Mouse (Mus musculus): ENCODE measurements around the gene Laptm5. TPM values are rescaled to one million over a fixed set of nuclear protein-coding genes. Genes with fewer than 3 reads are reported as not detected.

The Laptm5 gene
- polyA plus RNA-seq, 1 experiment from 2014 or later, result 27.7 TPM

DNA sequence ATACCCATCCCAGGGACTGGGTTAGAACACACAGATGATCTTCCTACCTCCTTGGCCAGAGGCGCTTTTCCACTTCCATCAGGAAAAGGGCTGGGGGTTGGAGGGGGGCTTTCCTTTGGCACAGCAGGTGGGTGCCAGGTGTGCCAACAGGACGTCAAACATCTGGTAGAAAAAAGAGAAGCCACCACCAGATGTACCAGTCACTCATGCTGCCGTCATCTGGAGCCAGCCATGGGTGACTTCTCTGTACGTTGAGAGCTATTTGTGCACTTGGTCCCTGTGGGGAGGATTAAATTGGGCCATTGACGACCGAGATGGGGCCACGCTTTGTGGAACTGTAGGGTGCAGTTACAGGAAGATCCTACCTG is 2.7 kb downstream of the Laptm5 start:
- ATAC-seq, result no peak
- H3K27ac ChIP-seq (ENCODE audit: low read depth, low read length), result no peak overlapping the region
- no peaks in the 10 kb centered on the region for H3K4me1 ChIP-seq (replicated peaks; ENCODE audit: control insufficient read depth, insufficient read depth, low read length)
- TF ChIP-seq CTCF (IDR thresholded peaks at IDR 0.05; ENCODE audit: low read depth), result no peak
- H3K4me3 ChIP-seq (ENCODE audit: low read depth, low read length), result no peak overlapping the region
- no peaks in the 10 kb centered on the region for H3K36me3 ChIP-seq (ENCODE audit: control insufficient read depth, insufficient read depth)
- WGBS, result 69% methylated on average over 7 of the region's 7 CpGs
- no peaks in the 10 kb centered on the region for H3K27me3 ChIP-seq (replicated peaks; ENCODE audit: control insufficient read depth, insufficient read depth, low read length)
- H3K9ac ChIP-seq (ENCODE audit: low read depth, low read length), result no peak overlapping the region
- no peaks in the 10 kb centered on the region for H3K9me3 ChIP-seq (ENCODE audit: control insufficient read depth)
- H3K4me2 ChIP-seq (replicated peaks; ENCODE audit: low read depth), result no peak overlapping the region

DNA sequence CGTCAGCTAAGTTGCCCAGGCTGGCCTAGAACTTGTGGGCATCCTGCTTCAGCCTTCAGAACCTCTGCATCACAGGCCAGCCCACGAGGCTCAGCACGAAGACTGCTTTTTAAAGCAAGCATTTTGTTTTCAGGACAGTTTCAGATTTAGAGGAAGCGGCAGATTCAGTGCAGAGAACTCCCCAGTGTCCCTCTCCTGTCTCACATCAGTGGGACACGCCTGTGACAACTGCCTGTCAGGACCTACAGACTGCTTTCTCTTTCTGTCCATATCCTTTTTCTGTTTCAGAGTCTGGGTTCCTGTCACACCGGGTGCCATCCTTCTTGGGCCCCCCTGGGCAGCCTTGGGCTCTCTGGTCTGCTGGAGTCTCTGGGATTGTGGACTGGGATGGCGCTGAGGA is 3.7 kb downstream of the Laptm5 start:
- no peak for ATAC-seq
- TF ChIP-seq CTCF (IDR thresholded peaks at IDR 0.05; ENCODE audit: low read depth), result no peak

DNA sequence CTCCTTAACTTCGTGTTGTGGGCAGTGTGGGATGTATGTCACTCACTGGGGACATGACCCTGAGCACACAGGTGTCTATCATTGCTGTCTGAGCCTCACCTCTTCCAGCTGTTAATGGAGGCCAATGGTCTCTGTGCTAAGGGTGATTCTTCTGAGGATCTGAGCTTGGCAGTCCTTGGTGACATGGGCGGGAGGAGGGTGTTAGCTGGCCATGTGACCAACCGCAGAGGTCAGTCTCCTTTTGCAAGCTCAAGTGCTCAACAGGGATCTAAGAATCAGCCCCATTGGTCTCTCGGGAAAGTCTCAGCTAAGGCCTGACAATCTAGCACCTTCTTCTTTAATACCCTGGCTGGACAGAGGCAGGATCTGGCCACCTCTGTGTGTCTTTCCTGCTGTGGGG is 4.6 kb downstream of the Laptm5 start:
- ATAC-seq, result no peak
- no peak overlapping the region for H3K27ac ChIP-seq (ENCODE audit: low read depth, low read length)
- H3K4me3 ChIP-seq (ENCODE audit: low read depth, low read length), result no peak overlapping the region
- no peaks in the 10 kb centered on the region for H3K4me1 ChIP-seq (replicated peaks; ENCODE audit: control insufficient read depth, insufficient read depth, low read length)
- no peaks in the 10 kb centered on the region for H3K27me3 ChIP-seq (replicated peaks; ENCODE audit: control insufficient read depth, insufficient read depth, low read length)
- no peak overlapping the region for H3K4me2 ChIP-seq (replicated peaks; ENCODE audit: low read depth)
- H3K9ac ChIP-seq (ENCODE audit: low read depth, low read length), result no peak overlapping the region
- no peaks in the 10 kb centered on the region for H3K36me3 ChIP-seq (ENCODE audit: control insufficient read depth, insufficient read depth)
- TF ChIP-seq CTCF (IDR thresholded peaks at IDR 0.05; ENCODE audit: low read depth), result no peak
- H3K9me3 ChIP-seq (ENCODE audit: control insufficient read depth), result no peaks in the 10 kb centered on the region
- 65% methylated on average over 4 of the region's 4 CpGs for WGBS

More for the DNA sequence above, 3.7 kb downstream of the Laptm5 start:
- 75% methylated on average over 7 of the region's 7 CpGs for WGBS
- no peaks in the 10 kb centered on the region for H3K9me3 ChIP-seq (ENCODE audit: control insufficient read depth)
- no peak overlapping the region for H3K9ac ChIP-seq (ENCODE audit: low read depth, low read length)
- no peak overlapping the region for H3K4me3 ChIP-seq (ENCODE audit: low read depth, low read length)
- no peak overlapping the region for H3K27ac ChIP-seq (ENCODE audit: low read depth, low read length)
- H3K36me3 ChIP-seq (ENCODE audit: control insufficient read depth, insufficient read depth), result no peaks in the 10 kb centered on the region
- H3K4me2 ChIP-seq (replicated peaks; ENCODE audit: low read depth), result no peak overlapping the region
- no peaks in the 10 kb centered on the region for H3K27me3 ChIP-seq (replicated peaks; ENCODE audit: control insufficient read depth, insufficient read depth, low read length)
- no peaks in the 10 kb centered on the region for H3K4me1 ChIP-seq (replicated peaks; ENCODE audit: control insufficient read depth, insufficient read depth, low read length)

DNA sequence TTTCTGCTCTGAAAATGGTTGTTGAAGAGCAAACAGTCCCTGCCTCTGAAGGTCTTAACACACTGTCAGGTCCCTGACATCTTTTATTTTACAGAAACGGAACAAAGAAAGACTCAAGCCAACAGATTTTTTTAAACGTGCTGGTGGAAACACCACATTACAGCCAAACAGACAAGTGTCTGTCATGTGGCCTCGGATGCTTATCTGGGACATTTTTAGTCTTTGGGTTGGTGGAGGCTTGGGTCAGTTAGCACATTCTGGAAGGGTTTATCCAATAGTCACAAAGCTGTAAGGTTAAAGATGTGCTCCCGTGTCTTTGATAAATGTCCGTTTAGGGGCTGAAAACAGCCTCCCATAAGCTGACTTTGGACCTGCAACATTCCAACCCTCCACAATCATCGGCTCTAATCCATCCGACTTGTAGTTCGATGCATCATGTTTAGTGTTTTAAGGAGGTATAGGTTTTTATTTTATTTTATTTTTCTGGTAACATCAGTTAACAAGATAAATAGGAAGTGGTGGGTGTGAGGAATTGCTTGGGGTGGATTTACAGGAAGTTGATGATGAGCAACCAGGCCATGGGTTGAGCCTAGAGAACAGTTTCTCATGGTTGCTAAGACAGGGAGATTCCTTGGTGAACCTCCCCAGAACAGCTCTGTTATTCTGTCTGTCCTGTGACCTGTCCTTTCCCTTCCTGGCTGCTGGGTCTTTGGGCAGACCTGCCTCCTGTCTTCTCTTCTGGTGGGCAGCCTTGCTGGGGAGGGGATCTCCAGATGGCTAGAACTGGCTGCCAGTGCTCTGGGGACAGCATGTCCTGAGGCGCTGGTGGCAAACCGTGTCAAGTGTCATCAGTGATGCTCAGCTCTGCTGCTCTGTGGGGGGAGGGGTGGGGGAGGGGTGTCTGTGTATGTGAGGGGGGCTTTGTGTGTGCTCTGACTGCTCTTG is 6.2 kb downstream of the Laptm5 start:
- no peaks in the 10 kb centered on the region for H3K36me3 ChIP-seq (ENCODE audit: control insufficient read depth, insufficient read depth)
- no peak overlapping the region for H3K4me2 ChIP-seq (replicated peaks; ENCODE audit: low read depth)
- H3K27ac ChIP-seq (ENCODE audit: low read depth, low read length), result no peak overlapping the region
- no peak for ATAC-seq
- 71% methylated on average over 10 of the region's 10 CpGs for WGBS
- H3K4me3 ChIP-seq (ENCODE audit: low read depth, low read length), result no peak overlapping the region
- TF ChIP-seq CTCF (IDR thresholded peaks at IDR 0.05; ENCODE audit: low read depth), result no peak
- no peak overlapping the region for H3K9ac ChIP-seq (ENCODE audit: low read depth, low read length)
- no peaks in the 10 kb centered on the region for H3K9me3 ChIP-seq (ENCODE audit: control insufficient read depth)
- no peaks in the 10 kb centered on the region for H3K27me3 ChIP-seq (replicated peaks; ENCODE audit: control insufficient read depth, insufficient read depth, low read length)
- H3K4me1 ChIP-seq (replicated peaks; ENCODE audit: control insufficient read depth, insufficient read depth, low read length), result no peaks in the 10 kb centered on the region

DNA sequence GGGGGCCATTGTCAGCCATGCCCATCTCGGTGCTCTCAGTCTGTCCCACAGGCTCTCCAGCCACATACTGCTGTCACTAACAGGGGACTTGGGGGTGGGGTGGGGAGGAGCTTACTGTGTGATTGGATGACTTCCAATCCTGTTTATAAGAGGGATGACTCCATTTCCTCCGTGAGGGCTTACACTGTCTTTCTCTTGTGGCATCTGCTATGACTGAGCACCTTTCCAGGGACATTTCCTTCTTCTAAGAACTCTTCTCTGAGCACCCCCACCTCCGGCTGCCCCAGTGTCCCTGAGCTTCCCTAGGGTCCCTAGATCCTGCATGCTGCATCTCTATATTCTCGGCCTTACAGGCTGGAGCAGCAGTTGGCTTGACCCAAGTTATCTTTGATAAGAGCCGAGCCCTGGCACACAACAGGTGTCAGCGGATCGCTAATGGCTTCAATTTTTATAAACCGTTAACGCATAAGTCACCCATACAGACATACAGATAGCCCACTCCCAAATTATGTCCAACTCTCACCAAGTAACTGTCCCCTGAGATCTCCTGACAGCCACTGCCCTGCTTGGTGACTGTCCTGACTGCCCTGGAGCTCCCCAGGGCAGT is 6.9 kb downstream of the Laptm5 start:
- H3K36me3 ChIP-seq (ENCODE audit: control insufficient read depth, insufficient read depth), result no peaks in the 10 kb centered on the region
- no peak overlapping the region for H3K9ac ChIP-seq (ENCODE audit: low read depth, low read length)
- no peak for TF ChIP-seq CTCF (IDR thresholded peaks at IDR 0.05; ENCODE audit: low read depth)
- ATAC-seq, result no peak
- no peak overlapping the region for H3K4me3 ChIP-seq (ENCODE audit: low read depth, low read length)
- H3K4me2 ChIP-seq (replicated peaks; ENCODE audit: low read depth), result no peak overlapping the region
- 55% methylated on average over 9 of the region's 9 CpGs for WGBS
- no peaks in the 10 kb centered on the region for H3K27me3 ChIP-seq (replicated peaks; ENCODE audit: control insufficient read depth, insufficient read depth, low read length)
- no peaks in the 10 kb centered on the region for H3K9me3 ChIP-seq (ENCODE audit: control insufficient read depth)
- H3K27ac ChIP-seq (ENCODE audit: low read depth, low read length), result no peak overlapping the region
- H3K4me1 ChIP-seq (replicated peaks; ENCODE audit: control insufficient read depth, insufficient read depth, low read length), result no peaks in the 10 kb centered on the region

DNA sequence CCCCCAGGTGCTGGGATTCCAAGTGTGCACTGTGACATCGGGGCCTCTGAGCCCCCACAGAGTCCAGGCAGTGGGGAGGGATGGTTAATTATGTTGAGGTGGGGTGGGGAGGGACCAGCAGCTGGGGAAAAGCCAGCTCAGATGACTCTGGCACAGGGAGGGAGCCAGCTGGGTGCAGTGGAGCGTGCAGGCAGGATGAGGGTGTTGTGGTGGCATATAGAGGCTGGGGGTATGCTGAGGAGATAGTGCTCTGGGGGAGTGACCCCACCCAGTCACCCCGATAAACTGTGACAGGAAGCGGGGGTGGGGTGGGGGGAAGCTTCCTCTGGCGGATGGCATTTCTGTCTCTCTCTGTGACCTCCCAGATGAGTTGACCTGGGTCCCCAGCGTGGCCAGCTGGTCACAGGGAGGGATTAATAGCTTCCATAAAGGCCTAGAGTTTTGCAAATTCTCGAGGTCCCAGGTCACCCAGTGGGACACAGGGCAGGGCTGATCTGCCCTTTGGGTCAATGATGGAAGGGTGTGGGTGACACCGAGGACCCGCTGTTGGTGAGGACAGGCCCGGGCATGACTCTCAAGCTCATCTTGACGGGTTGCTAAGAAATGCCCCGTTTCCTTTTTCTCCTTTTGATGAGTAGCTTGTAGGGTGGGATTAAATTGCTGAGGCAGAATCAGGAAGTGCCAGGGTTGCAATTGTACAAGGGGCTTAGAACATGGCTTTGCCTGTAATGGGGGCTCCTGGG is 8.2 kb downstream of the Laptm5 start:
- H3K27me3 ChIP-seq (replicated peaks; ENCODE audit: control insufficient read depth, insufficient read depth, low read length), result no peaks in the 10 kb centered on the region
- no peaks in the 10 kb centered on the region for H3K9me3 ChIP-seq (ENCODE audit: control insufficient read depth)
- H3K9ac ChIP-seq (ENCODE audit: low read depth, low read length), result no peak overlapping the region
- no peaks in the 10 kb centered on the region for H3K36me3 ChIP-seq (ENCODE audit: control insufficient read depth, insufficient read depth)
- no peak for TF ChIP-seq CTCF (IDR thresholded peaks at IDR 0.05; ENCODE audit: low read depth)
- no peak for ATAC-seq
- H3K4me1 ChIP-seq (replicated peaks; ENCODE audit: control insufficient read depth, insufficient read depth, low read length), result no peaks in the 10 kb centered on the region
- 60% methylated on average over 12 of the region's 12 CpGs for WGBS
- H3K27ac ChIP-seq (ENCODE audit: low read depth, low read length), result no peak overlapping the region
- no peak overlapping the region for H3K4me3 ChIP-seq (ENCODE audit: low read depth, low read length)
- no peak overlapping the region for H3K4me2 ChIP-seq (replicated peaks; ENCODE audit: low read depth)

All from intestine, postnatal 0 days (tissue).